Mouse (Mus musculus): ENCODE measurements at regions not wholly inside any gene's neighbourhood (a gene's known extent, or its start where the extent isn't known, plus 50 kb on each side); places are given as distances from the start of the nearest gene placed in this dataset.
"Not testable (repeated sequence)": the region's sequence is repeated elsewhere in the genome, so short reads cannot be mapped to it uniquely, and the experiment has no call there.

DNA sequence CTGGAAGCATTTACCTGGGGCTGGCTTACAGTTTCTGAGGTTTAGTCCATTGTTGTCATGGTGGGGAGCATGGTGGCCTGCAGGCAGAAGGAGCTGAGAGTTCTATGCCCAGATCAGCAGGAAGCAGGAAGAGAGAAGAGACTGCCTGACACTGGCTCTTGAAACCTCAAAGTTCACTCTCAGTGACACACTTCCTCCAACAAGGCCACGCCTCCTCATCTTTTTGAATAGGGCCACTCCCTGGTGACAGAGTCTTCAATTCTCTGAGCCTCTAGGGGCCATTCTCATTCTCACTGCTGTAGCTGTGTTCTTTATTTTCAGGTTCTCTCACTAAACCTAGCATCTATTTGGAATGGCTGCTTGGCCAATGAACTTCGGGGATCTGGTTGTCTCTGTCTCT, 113.2 kb upstream of the Supt20 start:
- no peaks in the 10 kb centered on the region for H3K27me3 ChIP-seq (replicated peaks)
- dilution Hi-C loops (cut with MboI; ENCODE audit: extremely low pct_ligation_motif_present, extremely low pct_unique_long_range_greater_than_20kb, low sequenced_read_pairs) (no loop called here), in situ Hi-C loops (cut with MboI; ENCODE audit: low pct_ligation_motif_present, low pct_unique_long_range_greater_than_20kb, low sequenced_read_pairs) (loop anchor here (10.0 kb wide), 1 partner anchor 75 kb away; no protein-coding TSS in a partner anchor)
- no peak overlapping the region for H3K4me3 ChIP-seq (replicated peaks in 1 of 3; ENCODE audit: low read depth in 2 of 3, low read length in 2 of 3, poor library complexity in 1 of 3)
- peaks cover 4% of the 10 kb centered on the region for H3K9me3 ChIP-seq (replicated peaks; ENCODE audit: low read length)
- TF ChIP-seq ZKSCAN1 (IDR thresholded peaks at IDR 0.05; ENCODE audit: borderline replicate concordance, low read depth, low read length) (no peak), KAT2A (IDR thresholded peaks at IDR 0.05; ENCODE audit: insufficient replicate concordance, low read length) (no peak), ZNF384 (IDR thresholded peaks at IDR 0.05; ENCODE audit: low read depth, low read length) (no peak), JUN (IDR thresholded peaks at IDR 0.05; ENCODE audit: insufficient read depth, low read depth, low read length) (no peak), E2F4 (IDR thresholded peaks at IDR 0.05; ENCODE audit: insufficient replicate concordance, low read depth, low read length) (no peak), BHLHE40 (IDR thresholded peaks at IDR 0.05; ENCODE audit: low read depth, low read length) (no peak), NELFE (IDR thresholded peaks at IDR 0.05; ENCODE audit: low read depth, low read length) (no peak), PAX5 (IDR thresholded peaks at IDR 0.05; ENCODE audit: low read length) (no peak), ZC3H11A (IDR thresholded peaks at IDR 0.05; ENCODE audit: low read depth, low read length) (no peak), TBP (conservative IDR thresholded peaks at IDR 0.05; ENCODE audit: low read depth, low read length) (no peak), SIN3A (IDR thresholded peaks at IDR 0.05; ENCODE audit: low read length) (no peak), EP300 (IDR thresholded peaks at IDR 0.05; ENCODE audit: low read length) (no peak), TCF12 (IDR thresholded peaks at IDR 0.05; ENCODE audit: low read depth, low read length) (no peak), JUND (conservative IDR thresholded peaks at IDR 0.05; ENCODE audit: low read depth, low read length) (no peak), MAX (IDR thresholded peaks at IDR 0.05; ENCODE audit: low read length) (no peak), HCFC1 (IDR thresholded peaks at IDR 0.05; ENCODE audit: low read depth, low read length) (no peak), IRF4 (IDR thresholded peaks at IDR 0.05; ENCODE audit: low read depth, low read length) (no peak), MEF2A (IDR thresholded peaks at IDR 0.05; ENCODE audit: borderline replicate concordance, low read depth, low read length) (no peak), SMC3 (IDR thresholded peaks at IDR 0.05; ENCODE audit: low read depth, low read length) (no peak)
- no peaks in the 10 kb centered on the region for H3K4me1 ChIP-seq (ENCODE audit: control insufficient read depth in 1 of 2, insufficient read depth in 2 of 2)
- no peaks in the 10 kb centered on the region for H3K79me2 ChIP-seq (replicated peaks; ENCODE audit: control insufficient read depth, extremely low read depth, insufficient read depth, poor library complexity, severe bottlenecking)
- H3K36me3 ChIP-seq (replicated peaks in 1 of 2; ENCODE audit: control insufficient read depth in 1 of 2, insufficient read depth in 1 of 2, low read length in 1 of 2), result no peaks in the 10 kb centered on the region
- DNase-seq (ENCODE audit: extremely low read depth), result no peak
- no peak overlapping the region for H3K4me2 ChIP-seq (ENCODE audit: insufficient read depth, low read depth, poor library complexity, severe bottlenecking)
- H3K27ac ChIP-seq (ENCODE audit: insufficient read depth, low read depth), result no peak overlapping the region
- no peak overlapping the region for H3K9ac ChIP-seq (ENCODE audit: insufficient read depth, low read depth)

DNA sequence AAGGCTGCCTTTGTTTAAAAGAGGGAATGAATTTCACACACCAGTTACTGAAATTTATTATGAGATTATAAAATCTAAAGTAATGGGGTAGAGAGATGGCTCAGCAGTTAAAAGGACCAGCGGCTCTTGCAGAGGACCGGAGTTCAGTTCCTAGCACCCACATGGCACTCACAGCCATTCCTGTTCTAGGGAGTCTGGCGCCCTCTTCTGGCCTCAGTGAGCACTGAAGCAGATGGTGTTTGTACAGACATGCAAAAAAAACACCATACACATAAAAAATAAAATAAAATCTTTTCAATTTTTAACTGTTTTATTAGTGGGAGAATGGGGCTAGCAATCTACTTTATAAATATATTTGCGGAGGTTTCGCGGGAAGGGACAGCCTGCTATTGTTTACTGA, 112.3 kb upstream of the Supt20 start:
- Histone ChIP-seq H3K4me3 (replicated peaks in 1 of 3; ENCODE audit: low read depth in 2 of 3, low read length in 2 of 3, poor library complexity in 1 of 3) (no peak overlapping the region), H3K36me3 (replicated peaks in 1 of 2; ENCODE audit: control insufficient read depth in 1 of 2, insufficient read depth in 1 of 2, low read length in 1 of 2) (no peaks in the 10 kb centered on the region), H3K79me2 (replicated peaks; ENCODE audit: control insufficient read depth, extremely low read depth, insufficient read depth, poor library complexity, severe bottlenecking) (no peaks in the 10 kb centered on the region), H3K9ac (ENCODE audit: insufficient read depth, low read depth) (no peak overlapping the region), H3K4me2 (ENCODE audit: insufficient read depth, low read depth, poor library complexity, severe bottlenecking) (no peak overlapping the region), H3K27ac (ENCODE audit: insufficient read depth, low read depth) (no peak overlapping the region), H3K27me3 (replicated peaks) (no peaks in the 10 kb centered on the region), H3K4me1 (ENCODE audit: control insufficient read depth in 1 of 2, insufficient read depth in 2 of 2) (no peaks in the 10 kb centered on the region), H3K9me3 (replicated peaks; ENCODE audit: low read length) (peaks cover 4% of the 10 kb centered on the region)
- TF ChIP-seq CHD1 (IDR thresholded peaks at IDR 0.05; ENCODE audit: low read depth, low read length), result no peak
- TF ChIP-seq TCF12 (IDR thresholded peaks at IDR 0.05; ENCODE audit: low read depth, low read length), result no peak
- TF ChIP-seq CTCF (conservative IDR thresholded peaks at IDR 0.05 in 1 of 2, IDR thresholded peaks at IDR 0.05 in 1 of 2; ENCODE audit: low read depth in 2 of 2, low read length in 2 of 2), result peak in 1 of 2 experiments; percentile 16; a peak in 1 of 4 replicates
- no peak for TF ChIP-seq ZC3H11A (IDR thresholded peaks at IDR 0.05; ENCODE audit: low read depth, low read length)
- TF ChIP-seq MEF2A (IDR thresholded peaks at IDR 0.05; ENCODE audit: borderline replicate concordance, low read depth, low read length), result no peak
- TF ChIP-seq NELFE (IDR thresholded peaks at IDR 0.05; ENCODE audit: low read depth, low read length), result no peak
- dilution Hi-C loops (cut with MboI; ENCODE audit: extremely low pct_ligation_motif_present, extremely low pct_unique_long_range_greater_than_20kb, low sequenced_read_pairs), result no loop called here
- DNase-seq (ENCODE audit: extremely low read depth), result no peak
- in situ Hi-C loops (cut with MboI; ENCODE audit: low pct_ligation_motif_present, low pct_unique_long_range_greater_than_20kb, low sequenced_read_pairs), result no loop called here

DNA sequence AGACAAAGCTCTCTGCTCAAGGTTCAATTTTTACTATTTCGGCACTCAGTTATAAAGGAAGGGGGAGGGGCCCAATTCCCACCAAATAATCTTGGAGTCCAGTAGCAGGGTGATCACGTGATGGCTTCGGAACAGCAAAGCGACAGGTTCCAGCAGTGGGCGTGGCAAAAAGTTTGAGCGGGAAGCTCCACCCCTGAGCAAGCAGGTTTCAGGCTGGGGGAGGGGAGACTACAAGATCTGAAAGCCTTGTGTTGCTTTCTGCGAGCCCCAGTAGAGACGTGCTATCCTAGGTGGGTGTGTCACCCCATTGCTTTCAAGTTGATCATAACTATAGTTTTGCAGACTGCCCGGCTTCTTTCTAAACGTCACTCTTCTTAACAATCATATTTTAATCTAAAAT, 106.8 kb upstream of the Supt20 start:
- H3K27me3 ChIP-seq (replicated peaks); dilution Hi-C loops (cut with MboI; ENCODE audit: extremely low pct_ligation_motif_present, extremely low pct_unique_long_range_greater_than_20kb, low sequenced_read_pairs); H3K9ac ChIP-seq (ENCODE audit: insufficient read depth, low read depth); H3K79me2 ChIP-seq (replicated peaks; ENCODE audit: control insufficient read depth, extremely low read depth, insufficient read depth, poor library complexity, severe bottlenecking); H3K9me3 ChIP-seq (replicated peaks; ENCODE audit: low read length); DNase-seq (ENCODE audit: extremely low read depth); H3K36me3 ChIP-seq (replicated peaks in 1 of 2; ENCODE audit: control insufficient read depth in 1 of 2, insufficient read depth in 1 of 2, low read length in 1 of 2); H3K27ac ChIP-seq (ENCODE audit: insufficient read depth, low read depth); in situ Hi-C loops (cut with MboI; ENCODE audit: low pct_ligation_motif_present, low pct_unique_long_range_greater_than_20kb, low sequenced_read_pairs); H3K4me3 ChIP-seq (replicated peaks in 1 of 3; ENCODE audit: low read depth in 2 of 3, low read length in 2 of 3, poor library complexity in 1 of 3); H3K4me2 ChIP-seq (ENCODE audit: insufficient read depth, low read depth, poor library complexity, severe bottlenecking): not testable (repeated sequence)
- peaks cover 9 to 35% of the 10 kb centered on the region in 2 experiments for H3K4me1 ChIP-seq (ENCODE audit: control insufficient read depth in 1 of 2, insufficient read depth in 2 of 2)

Data from CH12.LX (cell line).